Mouse (Mus musculus): ENCODE data around the gene Gm3696. TPM values are rescaled to one million over a fixed set of nuclear protein-coding genes. Genes with fewer than 3 reads are reported as not detected.

Gm3696 gene
- polyA plus RNA-seq (2014; fragmentation: Illumina TruSeq; extraction: RNeasy Lipid Tissue Mini Kit (QIAGEN cat#74804); ENCODE audit: low read depth, low replicate concordance), result not detected

GRCm38 (mm10) chr14:7100521-7100920 is at the start of gene Gm3696:
Gm3696 (minus strand) TSS chr14:7100621.

GRCm38 (mm10) chr14:7125312-7125711 is 24.9 kb upstream of the Gm3696 start, which contains the start of gene Gm6676:
Gm6676 (minus strand) TSS chr14:7125412.

GRCm38 (mm10) chr14:7044870-7045269 is 55.6 kb downstream of the Gm3696 start, which contains the start of gene Gm3685:
Gm3685 (minus strand) TSS chr14:7044970.

Other genes with a start within 250 kb of the Gm3696 start
- 0.34 TPM for gene Gm3667, start 210.7 kb downstream of the Gm3696 start, polyA plus RNA-seq (2014; fragmentation: Illumina TruSeq; extraction: RNeasy Lipid Tissue Mini Kit (QIAGEN cat#74804); ENCODE audit: low read depth, low replicate concordance)
- gene Gm6356, start 126.8 kb downstream of the Gm3696 start, polyA plus RNA-seq (2014; fragmentation: Illumina TruSeq; extraction: RNeasy Lipid Tissue Mini Kit (QIAGEN cat#74804); ENCODE audit: low read depth, low replicate concordance), result not detected
- gene Gm10406, start 73.2 kb downstream of the Gm3696 start, polyA plus RNA-seq (2014; fragmentation: Illumina TruSeq; extraction: RNeasy Lipid Tissue Mini Kit (QIAGEN cat#74804); ENCODE audit: low read depth, low replicate concordance), result 0.39 TPM
- not detected for gene Gm3685, start 55.7 kb downstream of the Gm3696 start, polyA plus RNA-seq (2014; fragmentation: Illumina TruSeq; extraction: RNeasy Lipid Tissue Mini Kit (QIAGEN cat#74804); ENCODE audit: low read depth, low replicate concordance)
- gene Gm6676, start 24.8 kb upstream of the Gm3696 start, polyA plus RNA-seq (2014; fragmentation: Illumina TruSeq; extraction: RNeasy Lipid Tissue Mini Kit (QIAGEN cat#74804); ENCODE audit: low read depth, low replicate concordance), result not detected
- 0.60 TPM for gene Gm3512, start 73.9 kb upstream of the Gm3696 start, polyA plus RNA-seq (2014; fragmentation: Illumina TruSeq; extraction: RNeasy Lipid Tissue Mini Kit (QIAGEN cat#74804); ENCODE audit: low read depth, low replicate concordance)
- gene Gm16434, start 93.9 kb upstream of the Gm3696 start, polyA plus RNA-seq (2014; fragmentation: Illumina TruSeq; extraction: RNeasy Lipid Tissue Mini Kit (QIAGEN cat#74804); ENCODE audit: low read depth, low replicate concordance), result not detected
- gene Gm3727, start 164.1 kb upstream of the Gm3696 start, polyA plus RNA-seq (2014; fragmentation: Illumina TruSeq; extraction: RNeasy Lipid Tissue Mini Kit (QIAGEN cat#74804); ENCODE audit: low read depth, low replicate concordance), result not detected
- gene Gm3739, start 214.4 kb upstream of the Gm3696 start, polyA plus RNA-seq (2014; fragmentation: Illumina TruSeq; extraction: RNeasy Lipid Tissue Mini Kit (QIAGEN cat#74804); ENCODE audit: low read depth, low replicate concordance), result not detected
- gene Gm5797, start 231.8 kb upstream of the Gm3696 start, polyA plus RNA-seq (2014; fragmentation: Illumina TruSeq; extraction: RNeasy Lipid Tissue Mini Kit (QIAGEN cat#74804); ENCODE audit: low read depth, low replicate concordance), result not detected

Measured in heart, adult 10 weeks (tissue).